Mouse (Mus musculus): Measurements from ENCODE around the gene Nxnl1. TPM values are rescaled to one million over a fixed set of nuclear protein-coding genes. Genes with fewer than 3 reads are reported as not detected.

The Nxnl1 gene
- total and polyA plus RNA-seq, 2 experiments from 2014 or later: 0.05 to 0.55 TPM

DNA sequence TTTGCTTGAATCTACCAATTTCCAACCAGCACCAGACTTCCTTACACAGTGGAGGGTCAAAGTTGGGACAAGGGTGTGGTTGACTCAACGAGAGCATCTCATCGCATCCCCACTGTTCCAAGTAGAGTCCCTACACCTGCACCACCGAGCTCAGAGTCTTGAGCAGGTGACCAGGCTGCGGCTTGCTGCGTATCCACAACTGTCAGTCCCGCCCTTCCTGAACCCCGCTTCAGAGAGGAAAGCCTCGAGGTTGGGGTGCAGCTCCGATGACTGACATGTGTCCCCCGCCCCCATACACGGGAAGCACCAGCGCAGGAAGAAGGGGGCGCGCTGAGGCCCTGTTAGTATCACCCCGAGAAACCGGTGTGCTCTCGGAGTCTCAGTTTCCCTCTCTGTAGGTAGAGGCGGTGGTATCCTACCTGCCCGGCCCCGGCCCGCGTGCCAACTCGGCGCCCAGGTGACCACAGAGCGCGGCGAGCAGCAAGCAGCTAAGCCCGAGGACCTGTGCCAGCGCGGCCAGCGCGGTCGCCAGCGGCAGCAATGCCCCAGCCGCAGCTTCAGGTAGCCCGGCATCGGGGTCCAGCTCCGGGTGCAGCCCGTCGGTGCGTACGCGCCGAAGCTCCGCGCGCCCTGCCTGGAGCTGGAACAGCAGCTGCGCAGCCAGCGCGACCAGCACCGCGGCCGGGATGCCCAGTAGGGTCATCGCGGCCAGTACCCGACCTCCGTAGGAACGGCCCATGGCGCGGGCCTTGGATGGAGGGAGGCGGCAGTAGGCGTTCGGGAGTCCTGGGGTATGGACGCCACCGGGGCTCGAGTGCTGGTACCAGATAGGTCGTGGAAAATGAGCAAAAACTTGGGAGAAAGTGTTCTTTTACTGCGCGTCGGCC lies 8.1 kb downstream of the Nxnl1 start, which contains the start of gene Tmem221:
TSS of gene Tmem221 (minus strand) at position 801 of the 887 bp plus-strand sequence.
- H3K4me1 ChIP-seq (ENCODE audit: insufficient read depth, low read length): peaks cover 8% of the 10 kb centered on the region; the same call in 1 of the 2 replicates
- no peak for DNase-seq (ENCODE audit: low spot score)
- TF ChIP-seq CTCF (IDR thresholded peaks at IDR 0.05): no peak
- no peaks in the 10 kb centered on the region for H3K36me3 ChIP-seq (ENCODE audit: insufficient read depth, low read length)
- ATAC-seq (ENCODE audit: low FRiP score): peak; percentile 10; the same call in 1 of the 2 replicates
- WGBS: 5% methylated on average over 66 of the region's 70 CpGs
- H3K27ac ChIP-seq (ENCODE audit: low read depth, low read length): no peak within 1 kb of the TSS
- H3K4me3 ChIP-seq (ENCODE audit: low read depth, low read length): peak within 1 kb of the TSS; percentile 19
- H3K27me3 ChIP-seq (ENCODE audit: insufficient read depth, low read length): peaks cover 70% of the 10 kb centered on the region
- peak within 1 kb of the TSS; percentile 23 for H3K4me2 ChIP-seq (ENCODE audit: low read depth, low read length, poor library complexity, severe bottlenecking)
- no peaks in the 10 kb centered on the region for H3K9me3 ChIP-seq (ENCODE audit: low read length)
- no peak within 1 kb of the TSS for H3K9ac ChIP-seq (replicated peaks; ENCODE audit: low read length, poor library complexity, severe bottlenecking)

DNA sequence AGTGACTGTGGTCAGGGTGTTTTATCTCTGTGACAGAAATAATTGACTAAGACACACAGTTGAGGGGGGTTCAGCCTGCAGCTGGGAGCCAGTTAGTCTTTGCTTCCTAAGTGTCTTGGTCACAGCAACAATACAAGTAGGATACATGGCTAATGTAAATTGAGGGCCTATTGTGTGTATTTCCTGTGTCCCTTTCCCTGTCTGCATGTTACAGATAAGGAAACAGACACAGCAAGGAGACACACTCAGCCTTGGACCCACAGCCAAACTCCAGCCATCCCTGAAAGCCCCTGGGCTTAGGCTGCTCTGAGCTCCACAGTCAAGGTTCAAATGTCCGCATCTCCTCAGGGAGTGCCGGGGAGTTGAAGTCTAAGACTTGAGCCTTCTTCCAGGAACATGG lies 11.8 kb downstream of the Nxnl1 start:
- no peaks in the 10 kb centered on the region for H3K36me3 ChIP-seq (ENCODE audit: insufficient read depth, low read length)
- H3K27me3 ChIP-seq (ENCODE audit: insufficient read depth, low read length): peaks cover 42% of the 10 kb centered on the region
- no peak overlapping the region for H3K27ac ChIP-seq (ENCODE audit: low read depth, low read length)
- no peak overlapping the region for H3K4me2 ChIP-seq (ENCODE audit: low read depth, low read length, poor library complexity, severe bottlenecking)
- no peak overlapping the region for H3K4me3 ChIP-seq (ENCODE audit: low read depth, low read length)
- peaks cover 8% of the 10 kb centered on the region; the same call in 1 of the 2 replicates for H3K4me1 ChIP-seq (ENCODE audit: insufficient read depth, low read length)
- no peaks in the 10 kb centered on the region for H3K9me3 ChIP-seq (ENCODE audit: low read length)
- TF ChIP-seq CTCF (IDR thresholded peaks at IDR 0.05): no peak
- no peak overlapping the region for H3K9ac ChIP-seq (replicated peaks; ENCODE audit: low read length, poor library complexity, severe bottlenecking)
- WGBS: 93% methylated on average over 2 of the region's 2 CpGs
- DNase-seq (ENCODE audit: low spot score): no peak
- ATAC-seq (ENCODE audit: low FRiP score): no peak

DNA sequence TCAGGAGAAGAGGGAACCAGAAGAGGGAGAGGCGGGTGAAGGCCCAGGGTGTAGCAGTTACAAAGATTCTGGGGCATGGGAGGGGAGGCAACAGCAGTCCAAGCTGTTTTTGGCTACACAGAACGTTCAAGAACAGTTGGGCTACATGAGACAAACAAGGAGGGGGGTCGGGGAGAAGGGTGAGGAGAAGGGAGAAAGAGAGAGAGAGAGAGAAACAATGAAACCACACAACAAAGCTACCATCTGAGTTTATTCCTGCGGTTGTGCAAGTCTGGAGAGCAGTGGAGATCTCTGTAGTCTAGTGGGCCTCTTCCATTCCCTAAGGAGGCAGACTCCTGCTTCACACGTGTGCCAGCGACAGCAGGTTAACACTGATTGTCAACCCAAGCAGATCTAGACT lies 12.4 kb downstream of the Nxnl1 start:
- peaks cover 5% of the 10 kb centered on the region; the same call in 1 of the 2 replicates for H3K4me1 ChIP-seq (ENCODE audit: insufficient read depth, low read length)
- ATAC-seq (ENCODE audit: low FRiP score) (no peak), DNase-seq (ENCODE audit: low spot score) (no peak)
- no peak overlapping the region for H3K9ac ChIP-seq (replicated peaks; ENCODE audit: low read length, poor library complexity, severe bottlenecking)
- WGBS: 66% methylated on average over 6 of the region's 6 CpGs
- no peak for TF ChIP-seq CTCF (IDR thresholded peaks at IDR 0.05)
- H3K4me3 ChIP-seq (ENCODE audit: low read depth, low read length): no peak overlapping the region
- no peak overlapping the region for H3K27ac ChIP-seq (ENCODE audit: low read depth, low read length)
- no peaks in the 10 kb centered on the region for H3K36me3 ChIP-seq (ENCODE audit: insufficient read depth, low read length)
- H3K4me2 ChIP-seq (ENCODE audit: low read depth, low read length, poor library complexity, severe bottlenecking): no peak overlapping the region
- peaks cover 35% of the 10 kb centered on the region for H3K27me3 ChIP-seq (ENCODE audit: insufficient read depth, low read length)
- H3K9me3 ChIP-seq (ENCODE audit: low read length): no peaks in the 10 kb centered on the region

DNA sequence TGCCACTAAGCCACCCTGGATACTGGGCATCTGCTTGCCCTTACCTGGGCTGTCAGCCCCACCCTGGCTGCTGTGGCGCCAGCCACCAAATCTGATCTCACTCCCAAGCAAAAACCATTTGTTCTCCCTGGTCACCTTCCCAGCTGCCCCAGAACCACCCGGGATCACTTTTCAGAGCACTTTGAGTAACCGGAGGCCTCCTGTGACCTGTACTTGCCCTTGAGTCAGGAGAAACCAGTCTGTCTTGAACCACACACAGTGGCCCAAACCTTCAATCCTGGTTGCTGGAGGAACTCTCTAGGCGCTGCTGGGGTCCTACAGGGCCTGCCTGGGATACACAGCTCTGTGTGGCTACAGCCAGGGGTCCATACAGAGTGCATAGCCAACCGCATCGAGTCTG lies 13.6 kb downstream of the Nxnl1 start:
- Histone ChIP-seq H3K9ac (replicated peaks; ENCODE audit: low read length, poor library complexity, severe bottlenecking) (no peak overlapping the region), H3K4me3 (ENCODE audit: low read depth, low read length) (no peak overlapping the region), H3K36me3 (ENCODE audit: insufficient read depth, low read length) (peaks cover 9% of the 10 kb centered on the region), H3K4me1 (ENCODE audit: insufficient read depth, low read length) (no peaks in the 10 kb centered on the region), H3K27me3 (ENCODE audit: insufficient read depth, low read length) (peaks cover 23% of the 10 kb centered on the region), H3K27ac (ENCODE audit: low read depth, low read length) (no peak overlapping the region), H3K4me2 (ENCODE audit: low read depth, low read length, poor library complexity, severe bottlenecking) (no peak overlapping the region), H3K9me3 (ENCODE audit: low read length) (no peaks in the 10 kb centered on the region)
- whole genome bisulfite sequencing: 76% methylated on average over 6 of the region's 6 CpGs
- DNase-seq (ENCODE audit: low spot score): no peak
- TF ChIP-seq CTCF (IDR thresholded peaks at IDR 0.05): no peak
- no peak for ATAC-seq (ENCODE audit: low FRiP score)

DNA sequence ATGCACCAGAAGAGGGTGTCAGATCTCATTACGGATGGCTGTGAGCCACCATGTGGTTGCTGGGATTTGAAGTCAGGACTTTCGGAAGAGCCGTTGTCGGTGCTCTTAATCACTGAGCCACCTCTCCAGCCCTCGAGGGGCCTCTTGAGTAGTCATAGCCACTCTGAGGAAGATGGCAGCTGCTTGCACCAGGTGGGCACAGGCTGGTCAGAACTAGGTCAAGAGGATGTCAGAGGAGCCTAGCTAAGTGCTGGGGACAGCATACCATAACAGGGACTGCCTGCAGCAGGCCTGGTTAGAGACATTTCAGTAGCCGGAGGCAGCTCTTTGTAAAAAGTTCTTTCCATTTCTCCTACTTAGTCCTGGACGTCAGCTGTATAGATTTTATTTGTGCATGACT lies 15.6 kb downstream of the Nxnl1 start:
- H3K4me2 ChIP-seq (ENCODE audit: low read depth, low read length, poor library complexity, severe bottlenecking): no peak overlapping the region
- H3K9me3 ChIP-seq (ENCODE audit: low read length): no peaks in the 10 kb centered on the region
- no peaks in the 10 kb centered on the region for H3K4me1 ChIP-seq (ENCODE audit: insufficient read depth, low read length)
- 76% methylated on average over 7 of the region's 7 CpGs for WGBS
- no peak overlapping the region for H3K9ac ChIP-seq (replicated peaks; ENCODE audit: low read length, poor library complexity, severe bottlenecking)
- H3K36me3 ChIP-seq (ENCODE audit: insufficient read depth, low read length): peaks cover 21% of the 10 kb centered on the region
- no peak overlapping the region for H3K4me3 ChIP-seq (ENCODE audit: low read depth, low read length)
- no peak for DNase-seq (ENCODE audit: low spot score)
- H3K27ac ChIP-seq (ENCODE audit: low read depth, low read length): no peak overlapping the region
- 0 out of 2 replicates have a peak, but pooled peaks cover 3% of the 10 kb centered on the region for H3K27me3 ChIP-seq (ENCODE audit: insufficient read depth, low read length)
- no peak for TF ChIP-seq CTCF (IDR thresholded peaks at IDR 0.05)
- ATAC-seq (ENCODE audit: low FRiP score): no peak

DNA sequence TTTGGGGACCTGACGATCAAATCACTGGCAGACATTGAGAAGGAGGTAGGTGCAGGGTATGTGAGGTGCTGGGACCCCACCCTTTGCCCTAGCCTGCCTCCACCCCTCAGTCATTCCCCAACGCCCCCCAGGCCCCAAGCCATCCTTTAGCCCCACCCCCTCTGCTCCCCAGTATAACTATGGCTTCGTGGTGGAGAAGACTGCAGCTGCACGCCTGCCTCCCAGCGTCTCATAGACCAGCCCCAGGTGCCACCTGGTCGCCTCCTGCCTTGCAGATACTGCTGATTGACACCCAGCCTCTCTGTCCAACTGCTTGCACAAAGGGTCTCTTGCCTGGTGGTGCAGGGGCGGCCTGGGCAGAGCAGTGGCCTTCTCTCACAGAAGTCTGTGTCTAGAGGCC lies 18.8 kb downstream of the Nxnl1 start:
- WGBS: 89% methylated on average over 7 of the region's 7 CpGs
- DNase-seq (ENCODE audit: low spot score) (no peak), ATAC-seq (ENCODE audit: low FRiP score) (no peak)
- Histone ChIP-seq H3K27ac (ENCODE audit: low read depth, low read length) (no peak overlapping the region), H3K9me3 (ENCODE audit: low read length) (no peaks in the 10 kb centered on the region), H3K27me3 (ENCODE audit: insufficient read depth, low read length) (no peaks in the 10 kb centered on the region), H3K4me2 (ENCODE audit: low read depth, low read length, poor library complexity, severe bottlenecking) (no peak overlapping the region), H3K4me3 (ENCODE audit: low read depth, low read length) (no peak overlapping the region), H3K4me1 (ENCODE audit: insufficient read depth, low read length) (peaks cover 5% of the 10 kb centered on the region), H3K9ac (replicated peaks; ENCODE audit: low read length, poor library complexity, severe bottlenecking) (no peak overlapping the region), H3K36me3 (ENCODE audit: insufficient read depth, low read length) (peaks cover 23% of the 10 kb centered on the region)
- no peak for TF ChIP-seq CTCF (IDR thresholded peaks at IDR 0.05)
